Mouse (Mus musculus) heart, embryonic 16.5 days (tissue): ENCODE measurements around the gene Phc1. TPM values are rescaled to one million over a fixed set of nuclear protein-coding genes. Genes with fewer than 3 reads are reported as not detected.
"Not testable (repeated sequence)": the region's sequence is repeated elsewhere in the genome, so short reads cannot be mapped to it uniquely, and the experiment has no call there.

ENCODE experiments used
- ATAC-seq: fragments of 200-750 bp; cut with Nextera tagmentation; replicated peaks from 2 replicates; pipeline ENCODE4 v1.8.0; 2017; ENCODE audit warnings: moderate number of reproducible peaks; ENCODE audit not compliant: insufficient read depth, low FRiP score; ENCODE audit errors: extremely low read depth
- H3K27ac ChIP-seq: fragments of 300-500 bp; sonication (generic); 2 replicates; pipeline ENCODE4 v1.5.1; 2014; ENCODE audit warnings: mild to moderate bottlenecking, low read length, control low read depth, moderate library complexity
- H3K27me3 ChIP-seq: fragments of 300-500 bp; sonication (generic); 2 replicates; pipeline ENCODE4 v1.6.1; 2014; ENCODE audit warnings: low read length, mixed read lengths; ENCODE audit not compliant: control insufficient read depth, insufficient read depth
- H3K36me3 ChIP-seq: fragments of 300-500 bp; sonication (generic); 2 replicates; pipeline ENCODE4 v1.6.1; 2014; ENCODE audit not compliant: control insufficient read depth, insufficient read depth
- H3K4me1 ChIP-seq: fragments of 300-500 bp; sonication (generic); 2 replicates; pipeline ENCODE4 v1.6.1; 2014; ENCODE audit warnings: low read length, mixed read lengths; ENCODE audit not compliant: control insufficient read depth, insufficient read depth
- H3K4me2 ChIP-seq: fragments of 300-500 bp; sonication (generic); 2 replicates; pipeline ENCODE4 v1.6.1; 2014; ENCODE audit warnings: low read depth, mild to moderate bottlenecking, control low read depth, low read length
- H3K4me3 ChIP-seq: fragments of 300-500 bp; sonication (generic); 2 replicates; pipeline ENCODE4 v1.5.1; 2014; ENCODE audit warnings: mild to moderate bottlenecking, control low read depth, low read length
- H3K9ac ChIP-seq: fragments of 300-500 bp; sonication (generic); 2 replicates; pipeline ENCODE4 v1.6.1; 2014; ENCODE audit warnings: low read length, control low read depth
- H3K9me3 ChIP-seq: fragments of 300-500 bp; sonication (generic); replicated peaks from 2 replicates; pipeline ENCODE4 v1.6.1; 2016; ENCODE audit warnings: low read length; ENCODE audit not compliant: control insufficient read depth
- WGBS: fragments of 180-500 bp; shearing (Covaris S2); extraction: QIAGEN DNeasy Blood & Tissue Kit; methylation state at CpG from one replicate; pipeline ENCODE4 v1.1.7; 2014; 5-methylcytosine and 5-hydroxymethylcytosine counted together
- polyA plus RNA-seq: library from polyadenylated mRNA; unstranded; fragments of >200 nt; fragmentation: Nextera tagmentation; extraction: Ambion mirVana; gene quantifications from 2 replicates; pipeline ENCODE4 v1.2.1, GENCODE M21; 2015

Gene Phc1
- 7.2 and 9.2 TPM in 2 replicates for polyA plus RNA-seq

DNA sequence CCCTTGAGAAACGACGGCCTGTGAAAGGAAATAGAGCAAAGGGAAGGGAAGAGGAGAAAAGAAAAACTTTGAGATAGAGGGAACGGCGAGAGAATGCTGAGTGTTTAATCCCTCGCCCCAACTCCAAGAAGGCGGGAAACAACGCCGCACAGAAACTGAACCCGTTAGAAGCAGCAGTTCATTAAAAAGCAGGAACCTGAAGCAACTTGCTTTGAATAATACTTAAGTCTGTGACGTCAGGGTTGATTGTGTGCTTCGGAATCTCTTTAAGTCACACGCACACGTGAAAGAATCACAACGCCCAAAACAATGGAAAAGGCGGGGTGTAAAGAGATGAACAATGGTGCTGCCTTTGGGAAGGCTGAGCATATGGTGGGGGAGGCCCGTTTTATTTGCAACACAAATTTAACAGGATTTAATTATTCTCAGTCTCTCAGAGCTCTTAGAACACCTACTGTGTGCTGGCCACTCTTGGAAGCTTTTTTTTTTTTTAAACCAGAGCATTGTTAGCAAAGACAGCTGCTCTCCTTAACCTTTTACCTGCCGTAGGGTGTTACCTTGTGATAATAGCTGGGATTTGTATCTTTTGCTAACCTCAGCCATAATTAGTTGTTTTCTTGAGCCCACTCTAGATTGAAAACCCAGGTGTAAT is at the start of gene Phc1:
Gene Phc1 (minus strand): TSS at position 213 of the 652 bp plus-strand sequence.
- H3K9me3 ChIP-seq: no peaks in the 10 kb centered on the region
- no peak; the same call in 1 of the 2 replicates for ATAC-seq
- H3K27ac ChIP-seq: peak within 1 kb of the TSS; percentile 86
- H3K27me3 ChIP-seq: no peaks in the 10 kb centered on the region
- peak within 1 kb of the TSS; percentile 82 for H3K9ac ChIP-seq
- H3K4me3 ChIP-seq: peak within 1 kb of the TSS; percentile 83
- peak within 1 kb of the TSS; percentile 88 for H3K4me2 ChIP-seq
- H3K4me1 ChIP-seq: peaks cover 27% of the 10 kb centered on the region
- WGBS: 2% methylated on average over 17 of the region's 17 CpGs
- H3K36me3 ChIP-seq: peaks cover 8% of the 10 kb centered on the region; the same call in 1 of the 2 replicates

DNA sequence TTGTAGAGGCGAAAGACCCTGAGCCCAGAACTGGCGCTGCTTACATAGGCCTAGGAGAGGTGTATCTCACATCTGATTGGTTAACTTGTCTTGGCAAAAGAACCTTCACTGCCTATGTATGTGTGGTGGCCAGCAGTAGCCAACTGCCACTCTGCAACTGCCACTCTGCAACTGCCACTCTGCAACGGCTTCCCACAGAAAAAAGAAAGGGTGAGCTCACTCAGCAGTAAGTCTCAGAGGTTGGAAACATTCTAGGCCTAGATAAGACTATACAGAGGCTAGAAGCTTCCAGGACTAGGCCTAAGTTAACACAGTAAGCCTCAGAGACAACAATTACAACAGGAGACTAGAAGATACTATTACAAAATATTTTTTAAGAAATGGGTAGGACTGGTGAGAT is 49.6 kb upstream of the Phc1 start:
- not testable (repeated sequence) for H3K9ac ChIP-seq, H3K36me3 ChIP-seq, ATAC-seq, H3K4me2 ChIP-seq, H3K9me3 ChIP-seq, H3K27me3 ChIP-seq, H3K4me3 ChIP-seq, H3K27ac ChIP-seq
- 84% methylated on average over 3 of the region's 3 CpGs for WGBS
- H3K4me1 ChIP-seq: peaks cover 16% of the 10 kb centered on the region

DNA sequence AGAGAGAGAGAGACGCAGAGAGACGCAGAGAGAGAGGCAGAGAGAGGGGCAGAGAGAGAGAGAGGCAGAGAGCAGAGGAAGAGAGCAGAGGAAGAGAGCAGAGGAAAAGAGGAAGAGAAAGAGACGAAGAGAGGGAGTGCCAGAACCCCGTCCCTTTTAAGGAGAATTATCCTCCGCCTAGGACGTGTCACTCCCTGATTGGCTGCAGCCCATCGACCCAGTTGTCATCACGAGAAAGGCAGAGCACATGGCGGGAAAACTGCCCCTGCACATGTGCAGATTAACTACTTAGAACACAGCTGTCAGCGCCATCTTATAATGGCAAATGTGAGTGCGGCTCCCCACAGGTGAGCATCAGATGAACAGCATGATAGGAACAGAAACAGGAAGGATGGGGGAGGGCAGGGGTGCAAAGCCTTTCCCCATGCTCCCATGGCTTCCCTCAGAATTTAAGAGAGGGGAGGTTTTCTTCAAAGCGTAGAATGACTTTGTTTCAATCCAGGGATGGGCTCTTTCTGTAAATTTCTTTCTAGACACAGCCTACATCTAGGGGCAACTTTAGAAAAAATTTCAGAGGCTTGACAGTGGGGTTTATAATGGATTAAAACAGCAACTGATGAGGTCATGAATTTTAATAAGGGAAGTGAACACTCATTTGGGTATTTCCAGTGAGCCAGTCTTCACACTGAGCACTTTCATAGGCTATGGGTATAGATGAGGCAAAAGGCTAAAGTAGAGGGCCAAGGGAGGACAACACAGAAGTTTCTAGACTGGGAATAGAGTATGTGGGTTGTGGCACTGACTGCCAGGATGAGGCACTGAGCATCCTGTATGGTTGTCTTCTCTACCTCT is 47.0 kb upstream of the Phc1 start:
- H3K4me2 ChIP-seq, H3K27me3 ChIP-seq, H3K9me3 ChIP-seq, H3K4me1 ChIP-seq, H3K9ac ChIP-seq, ATAC-seq, H3K27ac ChIP-seq, H3K4me3 ChIP-seq, H3K36me3 ChIP-seq: not testable (repeated sequence)
- 74% methylated on average over 12 of the region's 12 CpGs for WGBS

DNA sequence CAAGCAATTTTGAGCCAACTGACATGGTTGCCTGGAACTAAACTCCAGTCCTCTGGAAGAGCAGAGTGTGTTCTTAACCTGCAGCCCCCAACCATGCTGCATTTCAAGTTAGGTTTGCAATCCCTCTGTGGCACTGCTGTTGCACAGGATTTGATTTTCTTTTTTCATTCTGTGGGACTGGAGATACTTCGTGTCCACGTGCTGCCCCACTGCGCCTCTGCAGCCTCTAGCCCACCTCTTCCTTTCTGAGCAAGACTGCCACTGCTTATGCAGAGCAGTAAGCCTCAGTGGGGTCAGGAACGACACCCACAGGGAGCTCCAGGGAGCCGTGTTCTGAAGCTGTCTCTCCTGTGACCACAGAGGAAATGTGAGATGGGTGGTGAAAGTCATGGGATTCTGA is 45.4 kb upstream of the Phc1 start:
- Histone ChIP-seq H3K4me2 (no peak overlapping the region), H3K27me3 (no peaks in the 10 kb centered on the region), H3K9me3 (no peaks in the 10 kb centered on the region), H3K9ac (no peak overlapping the region), H3K4me3 (no peak overlapping the region), H3K27ac (no peak overlapping the region), H3K36me3 (no peaks in the 10 kb centered on the region), H3K4me1 (peaks cover 2% of the 10 kb centered on the region; the same call in 1 of the 2 replicates)
- ATAC-seq: no peak
- 52% methylated on average over 5 of the region's 5 CpGs for WGBS

DNA sequence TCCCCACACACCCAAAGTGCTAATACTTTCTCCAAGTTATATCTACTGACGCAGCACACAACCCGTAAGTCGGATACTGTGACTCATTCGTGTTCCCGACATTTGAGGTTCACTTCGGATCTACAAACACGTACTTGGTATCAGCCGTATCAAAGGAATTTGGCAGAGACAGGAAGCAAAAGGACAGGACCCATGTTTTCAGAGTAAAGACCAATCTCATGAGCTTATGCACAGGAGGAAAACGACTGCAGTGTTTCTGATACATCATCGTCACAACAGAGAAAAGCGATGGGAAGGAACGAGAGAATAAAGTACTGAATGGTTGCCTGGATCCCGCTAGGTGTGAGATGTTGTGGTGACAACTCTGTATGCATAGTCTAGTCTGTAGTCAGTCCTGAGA is 44.5 kb upstream of the Phc1 start:
- Histone ChIP-seq H3K4me3 (no peak overlapping the region), H3K27ac (no peak overlapping the region), H3K4me2 (no peak overlapping the region), H3K36me3 (no peaks in the 10 kb centered on the region), H3K9ac (no peak overlapping the region), H3K4me1 (no peaks in the 10 kb centered on the region), H3K9me3 (no peaks in the 10 kb centered on the region), H3K27me3 (no peaks in the 10 kb centered on the region)
- WGBS: 63% methylated on average over 13 of the region's 13 CpGs
- ATAC-seq: no peak

DNA sequence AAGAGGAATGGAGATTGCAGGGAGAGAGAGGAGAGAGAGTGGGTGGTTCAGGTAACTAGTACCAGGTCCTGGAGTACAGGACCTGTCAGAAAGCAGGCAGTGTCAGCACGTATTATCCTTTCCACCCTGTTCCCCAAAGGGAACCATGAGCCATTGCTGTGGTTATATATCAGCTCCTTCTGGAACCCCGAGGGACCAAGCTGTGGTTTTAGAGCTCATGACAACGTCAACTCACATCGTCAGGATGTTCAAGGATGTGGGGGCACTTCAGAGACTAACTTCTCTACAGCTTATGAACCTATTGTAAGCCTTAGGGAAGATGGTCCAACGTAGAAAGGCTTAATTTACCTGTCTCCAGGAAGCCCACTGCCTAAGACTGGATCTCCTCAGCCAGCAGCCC is 42.9 kb upstream of the Phc1 start:
- Histone ChIP-seq H3K27me3 (no peaks in the 10 kb centered on the region), H3K36me3 (no peaks in the 10 kb centered on the region), H3K27ac (no peak overlapping the region), H3K9ac (no peak overlapping the region), H3K4me1 (no peaks in the 10 kb centered on the region), H3K9me3 (no peaks in the 10 kb centered on the region), H3K4me3 (no peak overlapping the region), H3K4me2 (no peak overlapping the region)
- ATAC-seq: no peak
- WGBS: 62% methylated on average over 5 of the region's 5 CpGs

DNA sequence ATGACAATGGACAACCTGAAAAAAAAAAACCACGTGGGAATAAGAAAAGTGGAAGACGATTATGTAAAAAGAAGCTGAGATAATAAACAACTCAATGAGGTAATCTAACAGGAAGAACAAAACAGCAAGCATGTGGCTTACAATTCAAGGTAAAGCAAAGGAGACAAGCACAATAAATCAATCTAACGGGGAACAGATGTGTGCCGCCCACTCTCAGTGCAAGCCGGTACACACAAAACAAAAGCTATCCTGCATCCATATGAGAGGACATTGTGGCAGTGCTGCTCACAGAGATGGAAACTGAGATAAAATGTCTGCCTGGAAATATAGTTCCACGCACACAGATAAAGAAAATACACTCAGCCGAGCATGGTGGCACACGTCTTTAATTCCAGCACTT is 41.7 kb upstream of the Phc1 start:
- H3K27me3 ChIP-seq: no peaks in the 10 kb centered on the region
- no peak overlapping the region for H3K9ac ChIP-seq
- H3K4me3 ChIP-seq: no peak overlapping the region
- H3K4me1 ChIP-seq: no peaks in the 10 kb centered on the region
- WGBS: 77% methylated on average over 8 of the region's 8 CpGs
- H3K9me3 ChIP-seq: no peaks in the 10 kb centered on the region
- H3K4me2 ChIP-seq: no peak overlapping the region
- no peaks in the 10 kb centered on the region for H3K36me3 ChIP-seq
- no peak for ATAC-seq
- no peak overlapping the region for H3K27ac ChIP-seq

DNA sequence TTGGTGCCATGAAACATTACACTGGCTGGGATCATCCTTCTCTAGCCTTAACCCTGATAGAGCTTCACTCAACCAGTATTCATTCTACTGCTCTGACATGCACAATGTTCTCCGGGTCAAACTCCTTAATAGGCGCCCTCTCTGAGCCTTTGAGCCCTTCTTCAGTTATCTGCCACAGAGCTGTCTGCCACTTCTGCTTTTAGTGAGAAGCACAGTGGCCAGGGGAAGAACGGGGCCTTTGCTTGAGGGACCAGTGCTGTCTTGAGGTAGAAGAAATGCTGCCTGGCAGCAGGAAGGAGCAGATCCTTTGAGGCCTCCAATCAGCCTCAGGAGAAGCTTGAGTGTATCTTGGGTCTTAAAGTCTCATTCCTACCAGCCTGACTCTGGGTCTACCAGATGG is 27.9 kb upstream of the Phc1 start:
- 41% methylated on average over 3 of the region's 3 CpGs for WGBS
- no peak overlapping the region for H3K9ac ChIP-seq
- H3K4me1 ChIP-seq: no peaks in the 10 kb centered on the region
- no peak overlapping the region for H3K4me3 ChIP-seq
- no peaks in the 10 kb centered on the region for H3K36me3 ChIP-seq
- no peak overlapping the region for H3K27ac ChIP-seq
- H3K4me2 ChIP-seq: no peak overlapping the region
- H3K27me3 ChIP-seq: no peaks in the 10 kb centered on the region
- no peaks in the 10 kb centered on the region for H3K9me3 ChIP-seq
- ATAC-seq: no peak

DNA sequence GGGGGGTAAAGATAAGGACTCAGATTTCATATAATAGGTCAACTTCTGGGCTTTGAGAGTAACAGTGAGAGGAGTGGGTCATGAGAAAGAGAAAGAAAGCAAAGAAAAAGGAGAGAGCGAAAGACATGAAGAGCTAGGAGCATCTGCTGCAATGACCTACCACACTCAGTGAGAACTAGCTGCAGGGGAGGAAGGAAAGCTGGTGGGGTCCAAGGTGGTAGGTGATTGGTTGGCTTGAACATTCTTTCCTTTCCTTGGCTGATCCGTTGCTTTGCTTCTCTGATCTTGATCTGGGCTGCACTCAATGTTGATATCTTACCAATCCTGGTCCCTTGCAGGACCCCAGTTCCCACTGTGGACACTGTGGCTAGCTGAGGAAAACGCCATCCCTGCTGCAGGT is 26.6 kb upstream of the Phc1 start:
- H3K9me3 ChIP-seq: no peaks in the 10 kb centered on the region
- H3K36me3 ChIP-seq: no peaks in the 10 kb centered on the region
- H3K4me2 ChIP-seq: no peak overlapping the region
- ATAC-seq: no peak
- no peak overlapping the region for H3K4me3 ChIP-seq
- no peak overlapping the region for H3K9ac ChIP-seq
- WGBS: 31% methylated on average over 3 of the region's 3 CpGs
- no peak overlapping the region for H3K27ac ChIP-seq
- no peaks in the 10 kb centered on the region for H3K27me3 ChIP-seq
- H3K4me1 ChIP-seq: no peaks in the 10 kb centered on the region
